Comparison of ENCODE assay signal across 18 mouse cellular contexts in genomic region chr11:107292036-107292435, GRCm38 (mm10).
DNase-seq lines count a peak whose midpoint lies in the region; ATAC-seq lines count a peak whose summit lies in the region.
"Had no signal": no experiment of that assay in that cellular context is flagged by ENCODE, and none has a peak within 500 bp of the region (broad histone marks: within the 10 kb centered on the region; RNA-seq: fewer than 3 reads in every experiment).

No protein-coding gene starts in this region.

- no peak overlapping the region for H3K9ac ChIP-seq in kidney, embryonic 16.5 days (replicated peaks; ENCODE audit: low read length)
- H3K9ac ChIP-seq: embryonic facial prominence, embryonic 12.5 days; liver, postnatal 0 days; midbrain, embryonic 12.5 days; neural tube, embryonic 15.5 days had no signal

- H3K27ac ChIP-seq in kidney, embryonic 16.5 days (ENCODE audit: low read length) = no peak overlapping the region
- H3K27ac ChIP-seq: embryonic facial prominence, embryonic 12.5 days; heart, embryonic 10.5 days; midbrain, embryonic 12.5 days; neural tube, embryonic 15.5 days; stomach, postnatal 0 days had no signal

- H3K36me3 ChIP-seq in kidney, embryonic 16.5 days (ENCODE audit: insufficient read depth, low read length) = peaks cover 3% of the 10 kb centered on the region; the same call in 1 of the 2 replicates

- H3K9me3 ChIP-seq in kidney, embryonic 16.5 days (ENCODE audit: low read length) = peaks cover 8% of the 10 kb centered on the region; the same call in 1 of the 2 replicates
- H3K9me3 ChIP-seq: embryonic facial prominence, embryonic 12.5 days; heart, embryonic 10.5 days; midbrain, embryonic 12.5 days; neural tube, embryonic 15.5 days had no signal

- WGBS in kidney, embryonic 16.5 days = 33% methylated on average over 13 of the region's 13 CpGs

- H3K4me3 ChIP-seq in kidney, embryonic 16.5 days (ENCODE audit: low read length) = no peak overlapping the region
- H3K4me3 ChIP-seq: embryonic facial prominence, embryonic 12.5 days; heart, embryonic 10.5 days; midbrain, embryonic 12.5 days; neural tube, embryonic 15.5 days had no signal

- ATAC-seq in kidney, embryonic 16.5 days (ENCODE audit: low FRiP score, low TSS enrichment) = no peak
- no peak for ATAC-seq in megakaryocyte progenitor cell, adult 5-6 weeks (replicated peaks; ENCODE audit: poor library complexity)
- ATAC-seq: CD4-positive, CD25-positive, alpha-beta regulatory T cell, adult 4 months; liver, postnatal 0 days had no signal

- DNase-seq in kidney, adult 18-20 months = peak; percentile 31
- DNase-seq in brain, adult 2 months (ENCODE audit: low read depth, low spot score) = peak; percentile 61
- peak; percentile 25 to 34 for DNase-seq in cerebellum, postnatal 36 days
- DNase-seq in kidney, postnatal 36 days = peak; percentile 48 to 51
- DNase-seq in layer of hippocampus, postnatal 25 days (ENCODE audit: extremely low spot score in 1 of 2, low spot score in 1 of 2) = no peak
- DNase-seq: adrenal gland, postnatal 36 days; gastrocnemius, postnatal 36 days; heart, postnatal 4 days; liver, postnatal 0 days; thymus, postnatal 25 days had no signal

- H3K4me1 ChIP-seq in kidney, embryonic 16.5 days (ENCODE audit: insufficient read depth, low read length) = peaks cover 8% of the 10 kb centered on the region; the same call in 1 of the 2 replicates
- H3K4me1 ChIP-seq: embryonic facial prominence, embryonic 12.5 days; midbrain, embryonic 12.5 days had no signal

- no peak overlapping the region for H3K4me2 ChIP-seq in kidney, embryonic 16.5 days (replicated peaks; ENCODE audit: low read depth, low read length)
- H3K4me2 ChIP-seq: embryonic facial prominence, embryonic 12.5 days; midbrain, embryonic 12.5 days; neural tube, embryonic 15.5 days had no signal

- no peaks in the 10 kb centered on the region for H3K27me3 ChIP-seq in kidney, embryonic 16.5 days (ENCODE audit: insufficient read depth, low read length)
- H3K27me3 ChIP-seq: embryonic facial prominence, embryonic 12.5 days; midbrain, embryonic 12.5 days; neural tube, embryonic 15.5 days had no signal

Comparison
In these comparisons a context has a peak if more than half of its experiments do, and no peak if none do; other contexts are left out.
1. DNase-seq: peak in kidney, adult 18-20 months (single experiment), brain, adult 2 months (single experiment), cerebellum, postnatal 36 days (2 of 2) and kidney, postnatal 36 days (2 of 2); none in layer of hippocampus, postnatal 25 days (0 of 2).